Mouse (Mus musculus) stomach, postnatal 0 days (tissue): ENCODE measurements around the gene Akap13. TPM values are rescaled to one million over a fixed set of nuclear protein-coding genes. Genes with fewer than 3 reads are reported as not detected.

ENCODE experiments used
- ATAC-seq: fragments of 200-750 bp; cut with Nextera tagmentation; 2 replicates; pipeline ENCODE4 v1.8.0; 2017; ENCODE audit not compliant: low FRiP score, low TSS enrichment
- DNase-seq: peaks from one replicate; pipeline ENCODE4 v3.0.0-alpha.2; 2016; ENCODE audit warnings: low spot score
- H3K27ac ChIP-seq: fragments of 300-500 bp; sonication (generic); replicated peaks from 2 replicates; pipeline ENCODE4 v1.5.1; 2014; ENCODE audit warnings: mild to moderate bottlenecking, control low read depth
- H3K27me3 ChIP-seq: fragments of 300-500 bp; sonication (generic); 2 replicates; pipeline ENCODE4 v1.6.1; 2014; ENCODE audit warnings: low read length; ENCODE audit not compliant: control insufficient read depth, insufficient read depth
- H3K36me3 ChIP-seq: fragments of 300-500 bp; sonication (generic); 2 replicates; pipeline ENCODE4 v1.6.1; 2014; ENCODE audit warnings: low read length, mixed read lengths; ENCODE audit not compliant: control insufficient read depth, insufficient read depth
- H3K4me1 ChIP-seq: fragments of 300-500 bp; sonication (generic); replicated peaks from 2 replicates; pipeline ENCODE4 v1.6.1; 2014; ENCODE audit warnings: antibody characterized with exemption; ENCODE audit not compliant: control insufficient read depth, insufficient read depth
- H3K4me2 ChIP-seq: fragments of 300-500 bp; sonication (generic); replicated peaks from 2 replicates; pipeline ENCODE4 v1.6.1; 2014; ENCODE audit warnings: low read depth, mild to moderate bottlenecking, control low read depth, moderate library complexity
- H3K4me3 ChIP-seq: fragments of 300-500 bp; sonication (generic); 2 replicates; pipeline ENCODE4 v1.5.1; 2014; ENCODE audit warnings: low read depth, low read length, control low read depth
- H3K9ac ChIP-seq: fragments of 300-500 bp; sonication (generic); 2 replicates; pipeline ENCODE4 v1.6.1; 2014; ENCODE audit warnings: mild to moderate bottlenecking, low read length, control low read depth, mixed read lengths
- H3K9me3 ChIP-seq: fragments of 300-500 bp; sonication (generic); 2 replicates; pipeline ENCODE4 v1.6.1; 2016; ENCODE audit warnings: low read length; ENCODE audit not compliant: control insufficient read depth
- CTCF ChIP-seq: IDR thresholded peaks from 2 replicates; pipeline ENCODE4 v1.5.1; 2016; ENCODE audit warnings: antibody characterized with exemption, low read depth, mild to moderate bottlenecking, moderate library complexity
- EP300 ChIP-seq: optimal IDR thresholded peaks from 2 replicates; pipeline ENCODE3; 2016; ENCODE audit warnings: antibody characterized with exemption
- WGBS: fragments of 180-500 bp; shearing (Covaris S2); extraction: QIAGEN DNeasy Blood & Tissue Kit; methylation state at CpG from one replicate; pipeline ENCODE4 v1.1.7; 2014; 5-methylcytosine and 5-hydroxymethylcytosine counted together
- polyA plus RNA-seq: library from polyadenylated mRNA; unstranded; fragments of >200 nt; fragmentation: Nextera tagmentation; extraction: Ambion mirVana; gene quantifications from 2 replicates; pipeline ENCODE4 v1.2.1, GENCODE M21; 2015

Akap13 gene
- polyA plus RNA-seq, 1 experiment from 2014 or later = 18.8 TPM

GRCm38 (mm10) chr7:75655180-75656074, 200.1 kb downstream of the Akap13 start:
- 60% methylated on average over 11 of the region's 11 CpGs for WGBS
- H3K4me2 ChIP-seq = peak overlapping the region; percentile 20; the same call in 1 of the 2 replicates
- no peaks in the 10 kb centered on the region for H3K27me3 ChIP-seq
- no peaks in the 10 kb centered on the region for H3K4me1 ChIP-seq
- DNase-seq = no peak
- no peak overlapping the region for H3K4me3 ChIP-seq
- H3K9ac ChIP-seq = peak overlapping the region; percentile 24; the same call in 1 of the 2 replicates
- ATAC-seq = no peak
- 0 out of 2 replicates have a peak overlapping the region, but pooled peaks have one; percentile 14 for H3K27ac ChIP-seq
- no peaks in the 10 kb centered on the region for H3K36me3 ChIP-seq
- H3K9me3 ChIP-seq = no peaks in the 10 kb centered on the region
- TF ChIP-seq EP300 = no peak
- no peak for TF ChIP-seq CTCF

- 82% methylated on average over 9 of the region's 9 CpGs for whole genome bisulfite sequencing
- no peak overlapping the region for H3K9ac ChIP-seq
- H3K27ac ChIP-seq = no peak overlapping the region
- no peak for ATAC-seq
- no peaks in the 10 kb centered on the region for H3K9me3 ChIP-seq
- no peaks in the 10 kb centered on the region for H3K36me3 ChIP-seq
- no peaks in the 10 kb centered on the region for H3K4me1 ChIP-seq
- H3K4me3 ChIP-seq = no peak overlapping the region
- H3K27me3 ChIP-seq = no peaks in the 10 kb centered on the region
- no peak for DNase-seq
- no peak for TF ChIP-seq CTCF
- TF ChIP-seq EP300 = no peak
- no peak overlapping the region for H3K4me2 ChIP-seq
Observed at GRCm38 (mm10) chr7:75656297-75656852, 201.0 kb downstream of the Akap13 start.

- no peaks in the 10 kb centered on the region for H3K9me3 ChIP-seq
- ATAC-seq (no peak), DNase-seq (no peak)
- H3K36me3 ChIP-seq = no peaks in the 10 kb centered on the region
- H3K27me3 ChIP-seq = no peaks in the 10 kb centered on the region
- H3K27ac ChIP-seq = no peak overlapping the region
- H3K4me2 ChIP-seq = no peak overlapping the region
- no peak overlapping the region for H3K9ac ChIP-seq
- TF ChIP-seq EP300 (no peak), CTCF (0 out of 2 replicates have a peak, but pooled peaks have one; percentile 6)
- 82% methylated on average over 1 of the region's 1 CpGs for WGBS
- H3K4me3 ChIP-seq = no peak overlapping the region
- no peaks in the 10 kb centered on the region for H3K4me1 ChIP-seq
Observed at GRCm38 (mm10) chr7:75656896-75657295, 201.6 kb downstream of the Akap13 start.

- no peak overlapping the region for H3K4me3 ChIP-seq
- H3K36me3 ChIP-seq = peaks cover 2% of the 10 kb centered on the region
- ATAC-seq (no peak), DNase-seq (no peak)
- TF ChIP-seq EP300 (no peak), CTCF (no peak)
- 53% methylated on average over 3 of the region's 3 CpGs for WGBS
- no peaks in the 10 kb centered on the region for H3K4me1 ChIP-seq
- H3K9ac ChIP-seq = no peak overlapping the region
- no peak overlapping the region for H3K4me2 ChIP-seq
- no peaks in the 10 kb centered on the region for H3K9me3 ChIP-seq
- no peak overlapping the region for H3K27ac ChIP-seq
- no peaks in the 10 kb centered on the region for H3K27me3 ChIP-seq
Observed at GRCm38 (mm10) chr7:75664455-75664854, 209.1 kb downstream of the Akap13 start.

GRCm38 (mm10) chr7:75666982-75667381, 211.6 kb downstream of the Akap13 start:
- Histone ChIP-seq H3K27me3 (no peaks in the 10 kb centered on the region), H3K36me3 (peaks cover 2% of the 10 kb centered on the region), H3K9ac (no peak overlapping the region), H3K4me3 (no peak overlapping the region), H3K4me2 (no peak overlapping the region), H3K9me3 (no peaks in the 10 kb centered on the region), H3K4me1 (no peaks in the 10 kb centered on the region), H3K27ac (no peak overlapping the region)
- DNase-seq = no peak
- peak; percentile 47; the same call in 1 of the 2 replicates for ATAC-seq
- 66% methylated on average over 3 of the region's 3 CpGs for WGBS
- no peak for TF ChIP-seq CTCF
- no peak for TF ChIP-seq EP300

DNA sequence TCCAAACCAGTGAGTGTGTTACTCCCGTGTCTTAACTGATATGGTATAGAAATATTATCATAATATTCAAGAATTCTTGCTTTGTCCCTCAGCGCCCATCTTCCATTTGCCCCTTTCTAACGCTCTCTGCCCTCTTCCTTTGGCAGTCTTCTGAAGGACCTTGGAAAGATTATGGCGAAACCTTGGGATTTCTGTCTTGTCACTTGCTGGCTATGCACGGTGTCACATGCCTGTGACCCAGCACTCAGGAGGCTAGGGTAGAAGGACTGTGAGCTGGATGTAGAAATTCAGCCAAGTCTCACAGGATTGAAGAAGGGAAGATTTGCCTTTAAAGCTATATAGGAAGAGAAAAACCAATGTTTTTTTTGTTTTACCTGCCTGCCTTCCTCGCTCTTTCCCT, 212.2 kb downstream of the Akap13 start:
- no peaks in the 10 kb centered on the region for H3K27me3 ChIP-seq
- ATAC-seq (no peak), DNase-seq (no peak)
- 91% methylated on average over 6 of the region's 6 CpGs for WGBS
- H3K9me3 ChIP-seq = no peaks in the 10 kb centered on the region
- no peak overlapping the region for H3K9ac ChIP-seq
- H3K4me2 ChIP-seq = no peak overlapping the region
- H3K4me3 ChIP-seq = no peak overlapping the region
- TF ChIP-seq EP300 = no peak
- no peaks in the 10 kb centered on the region for H3K4me1 ChIP-seq
- peaks cover 2% of the 10 kb centered on the region for H3K36me3 ChIP-seq
- H3K27ac ChIP-seq = no peak overlapping the region
